Mouse (Mus musculus) frontal cortex, adult 2 months (tissue): ENCODE measurements at regions not wholly inside any gene's neighbourhood (a gene's known extent, or its start where the extent isn't known, plus 50 kb on each side); places are given as distances from the start of the nearest gene placed in this dataset.

Experiments used
- DNase-seq, 2 experiments: peaks; one replicate each; pipeline ENCODE4 v3.0.0; 2022; ENCODE audit warnings: low spot score in 1 of 2; ENCODE audit errors: extremely low spot score in 1 of 2

GRCm38 (mm10) chr10:24433737-24434367 lies 161.4 kb upstream of the Ccn2 start:
- DNase-seq = peak in 1 of 2 experiments; percentile 35

- DNase-seq = peak; percentile 26 to 54
Observed at GRCm38 (mm10) chr10:24437177-24437576, 158.1 kb upstream of the Ccn2 start.

- DNase-seq = no peak
Observed at GRCm38 (mm10) chr10:24444572-24444971, 150.7 kb upstream of the Ccn2 start.

DNA sequence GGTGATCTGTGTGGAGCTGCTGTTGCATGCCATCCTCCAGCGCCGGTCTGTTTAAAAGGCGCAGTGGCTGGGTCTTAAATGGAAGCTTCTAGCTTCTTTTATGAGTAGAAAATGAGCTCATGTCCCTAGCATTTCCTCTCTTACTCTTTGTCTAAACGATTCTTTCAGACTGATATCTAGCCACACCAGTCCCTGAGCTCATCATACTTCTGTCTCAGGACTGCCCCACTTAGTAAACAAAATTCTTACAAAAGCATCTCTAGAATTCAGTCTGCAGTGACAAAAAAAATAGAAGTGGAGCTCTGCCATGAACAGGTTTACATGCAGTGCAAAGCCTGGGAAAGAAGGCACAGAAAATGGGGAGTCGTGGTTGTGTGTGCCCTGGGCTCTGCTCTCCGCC lies 150.2 kb upstream of the Ccn2 start:
- DNase-seq = no peak

DNA sequence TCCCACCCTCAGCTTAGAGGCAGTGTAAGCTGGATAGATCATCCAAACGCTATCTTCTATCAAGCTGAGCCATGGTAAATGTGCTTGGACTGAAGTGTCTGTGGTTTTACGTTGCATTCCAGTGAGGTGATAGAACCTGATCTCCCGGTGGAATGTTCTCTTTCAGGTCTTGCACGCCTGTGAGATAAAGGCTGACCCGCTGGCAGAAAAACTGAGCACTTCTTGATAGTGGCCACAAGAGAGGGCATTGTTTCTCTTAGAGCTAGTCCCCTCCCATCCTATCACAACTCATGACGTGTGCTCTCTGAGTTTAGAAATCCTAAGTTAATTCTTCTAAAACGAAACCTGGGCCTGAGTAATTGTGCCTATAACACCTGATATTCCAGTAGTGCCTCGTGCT lies 149.1 kb upstream of the Ccn2 start:
- DNase-seq = no peak

DNA sequence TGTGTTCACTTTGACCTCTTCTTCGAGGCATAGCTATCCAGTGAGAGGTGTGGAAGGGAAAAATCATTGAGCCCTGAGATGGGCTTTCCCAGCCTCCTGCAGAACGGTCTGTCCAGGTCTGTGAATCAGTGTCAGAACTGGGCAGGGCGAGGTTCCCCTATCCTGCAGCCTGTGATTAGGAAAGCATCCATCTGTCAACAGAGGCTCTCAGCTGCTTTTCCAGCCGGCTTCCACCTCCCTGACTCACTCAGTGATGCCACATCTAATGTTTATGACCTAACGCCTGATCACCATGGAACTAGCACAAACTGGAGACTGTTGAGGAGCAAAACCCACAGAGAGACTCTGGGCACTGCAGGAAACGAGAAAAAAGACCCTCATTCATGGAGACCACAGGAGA lies 148.1 kb upstream of the Ccn2 start:
- DNase-seq = no peak

DNA sequence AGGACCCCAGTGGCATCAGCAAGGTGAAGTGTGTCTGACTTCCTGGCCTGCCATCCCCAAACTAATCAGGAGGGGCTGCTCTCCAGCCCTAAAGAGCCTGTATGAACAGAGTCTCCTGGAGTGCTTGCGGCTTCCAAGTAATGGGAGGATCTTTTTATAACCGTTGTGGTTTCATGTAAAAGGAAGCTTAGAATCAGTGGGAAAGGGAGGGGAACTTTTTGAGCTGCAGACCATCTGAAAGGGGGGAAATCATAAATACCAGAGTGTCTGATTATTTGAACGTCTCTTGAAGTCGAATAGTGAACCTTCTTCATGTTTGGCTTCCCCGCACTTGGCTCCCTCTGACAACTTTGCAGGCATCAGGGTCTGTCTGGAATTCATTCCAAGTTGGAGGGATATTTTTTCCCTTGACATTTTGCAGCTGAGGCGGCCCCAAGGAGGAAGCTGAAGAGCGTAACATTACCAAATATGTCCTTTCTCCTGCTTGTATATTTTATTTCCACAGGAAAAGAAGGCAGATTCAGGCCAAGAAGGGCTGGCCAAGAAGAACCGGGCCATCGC lies 147.2 kb upstream of the Ccn2 start:
- peak; percentile 8 to 25 for DNase-seq

DNA sequence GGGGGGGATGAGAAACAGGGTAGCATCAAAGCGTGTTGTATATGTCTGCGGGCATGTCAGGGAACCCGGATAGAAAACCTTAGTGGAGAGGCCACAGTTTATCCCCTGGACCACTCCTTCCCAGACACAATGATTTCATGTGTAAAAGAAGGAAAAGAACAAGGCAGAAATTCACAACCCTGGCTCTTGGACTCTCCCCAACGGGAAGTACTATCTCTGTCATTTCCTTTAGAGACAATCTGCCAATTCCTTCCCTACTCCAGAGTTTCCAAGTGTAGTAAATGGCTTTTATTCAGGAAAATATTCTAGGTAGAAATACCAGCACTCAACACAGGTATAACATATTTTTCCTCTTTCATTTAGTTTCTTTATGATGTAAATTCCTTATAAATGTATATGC lies 141.7 kb upstream of the Ccn2 start:
- DNase-seq = no peak

GRCm38 (mm10) chr10:24458667-24459066 lies 136.6 kb upstream of the Ccn2 start:
- no peak for DNase-seq

DNA sequence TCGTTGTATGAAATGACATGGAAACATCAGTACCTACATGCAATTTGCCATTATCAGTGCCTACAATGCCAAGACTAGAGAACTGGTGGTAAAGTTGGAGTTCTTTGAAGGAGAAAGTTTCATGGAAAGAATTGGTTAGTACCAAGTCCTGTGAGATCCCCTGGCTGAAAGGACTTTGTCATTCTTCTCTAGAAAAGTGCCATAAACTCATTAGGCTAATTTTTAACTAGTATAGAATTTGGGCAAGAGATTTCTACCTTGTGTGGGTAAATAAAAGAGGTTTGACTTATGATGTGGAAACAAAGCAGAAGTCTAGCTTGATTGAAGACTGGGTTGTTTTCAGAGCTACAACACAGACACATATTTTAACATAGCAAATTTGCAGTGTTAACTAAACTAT lies 131.4 kb upstream of the Ccn2 start:
- no peak for DNase-seq

- no peak for DNase-seq
Observed at GRCm38 (mm10) chr10:24464377-24464776, 130.9 kb upstream of the Ccn2 start.

DNA sequence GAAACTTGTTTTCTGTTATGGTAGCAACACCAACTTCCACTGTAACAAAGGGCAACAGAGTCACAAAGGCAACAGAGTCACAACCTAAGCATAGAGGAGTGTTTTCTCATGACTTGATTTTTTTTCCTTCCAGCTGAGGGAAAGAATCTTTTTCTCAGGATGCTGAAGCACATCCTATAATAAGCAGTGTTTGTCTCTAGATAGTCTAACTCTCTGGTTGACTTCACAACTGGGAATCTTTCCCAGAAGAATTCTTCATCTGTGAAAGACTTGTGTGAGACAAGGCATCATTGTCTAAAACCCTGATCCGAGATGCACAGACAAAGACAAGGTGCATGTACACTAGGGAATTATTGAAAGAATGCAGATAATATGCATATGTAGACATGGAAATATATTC lies 125.5 kb upstream of the Ccn2 start:
- DNase-seq = peak in 1 of 2 experiments; percentile 19

DNA sequence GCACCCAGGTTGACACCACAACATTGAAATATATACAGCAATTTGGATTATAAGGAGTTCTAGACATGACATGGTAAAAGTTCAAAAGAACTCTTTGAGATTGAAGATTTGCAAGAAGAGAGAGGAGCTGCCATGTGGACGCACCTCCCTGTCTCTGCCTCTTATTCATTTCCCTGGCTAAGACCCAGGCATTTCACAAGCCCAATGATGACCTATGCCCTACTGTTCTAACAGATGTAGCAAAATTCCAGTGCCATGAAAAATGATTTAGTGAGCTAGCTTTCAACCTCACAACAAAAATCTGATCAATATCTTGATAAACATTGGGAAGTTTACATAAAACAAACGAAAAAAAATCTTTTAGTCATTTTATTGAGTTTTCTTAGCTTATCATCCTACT lies 123.7 kb upstream of the Ccn2 start:
- no peak for DNase-seq

- no peak for DNase-seq
Observed at GRCm38 (mm10) chr10:24476288-24476687, 119.0 kb upstream of the Ccn2 start.

GRCm38 (mm10) chr10:24478535-24478934 lies 116.7 kb upstream of the Ccn2 start:
- DNase-seq = no peak

- peak; percentile 7 to 52 for DNase-seq
Observed at GRCm38 (mm10) chr10:24479148-24479547, 116.1 kb upstream of the Ccn2 start.

GRCm38 (mm10) chr10:24481926-24482612 lies 113.2 kb upstream of the Ccn2 start:
- DNase-seq = no peak

- no peak for DNase-seq
Observed at GRCm38 (mm10) chr10:24483053-24483452, 112.2 kb upstream of the Ccn2 start.

DNA sequence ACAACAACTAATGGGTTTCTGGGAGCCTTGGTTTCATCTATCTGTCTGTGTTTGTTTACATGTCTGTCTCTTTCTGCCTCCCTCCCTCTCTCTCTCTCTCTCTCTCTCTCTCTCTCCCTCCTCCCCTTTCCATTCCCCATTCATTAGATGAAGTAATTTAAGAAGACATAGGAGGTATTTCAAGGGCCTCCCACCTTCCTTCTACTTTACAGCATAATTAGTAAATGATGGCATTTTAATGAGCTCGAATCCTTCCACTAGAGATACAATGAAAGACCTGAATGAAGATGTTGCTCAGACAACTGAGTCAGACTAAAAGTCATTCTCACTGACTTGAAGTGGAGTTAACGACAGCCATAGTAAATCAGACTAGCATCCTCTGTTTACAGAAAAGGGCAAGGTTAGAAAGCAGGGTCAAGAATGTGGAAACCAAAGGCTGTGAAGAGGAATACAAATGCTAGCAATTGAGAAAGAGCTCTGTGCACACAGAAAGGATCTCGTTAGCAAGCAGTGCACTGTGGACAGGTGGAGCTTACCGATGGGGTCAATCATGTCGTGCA lies 111.1 kb upstream of the Ccn2 start:
- no peak for DNase-seq

DNA sequence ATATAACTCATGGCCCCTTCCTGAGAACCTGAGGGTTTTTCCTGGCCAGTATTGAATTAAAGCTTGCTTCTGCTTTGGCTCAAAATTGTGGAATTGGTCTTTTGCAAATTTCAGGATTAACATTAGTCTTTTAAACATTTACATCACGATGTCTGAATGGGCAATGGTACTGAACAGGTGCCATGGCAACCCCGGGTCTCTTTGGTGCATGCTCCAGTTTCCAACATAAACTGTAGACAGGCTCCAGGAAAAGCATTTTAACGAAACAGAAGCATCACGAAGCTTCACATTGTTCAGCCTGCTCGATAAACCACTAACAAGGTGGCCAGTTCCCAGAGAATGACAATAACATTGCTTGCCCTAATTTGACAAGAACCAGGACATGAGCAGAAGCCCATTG lies 109.8 kb upstream of the Ccn2 start:
- no peak for DNase-seq

GRCm38 (mm10) chr10:24486224-24486623 lies 109.0 kb upstream of the Ccn2 start:
- DNase-seq = no peak

DNA sequence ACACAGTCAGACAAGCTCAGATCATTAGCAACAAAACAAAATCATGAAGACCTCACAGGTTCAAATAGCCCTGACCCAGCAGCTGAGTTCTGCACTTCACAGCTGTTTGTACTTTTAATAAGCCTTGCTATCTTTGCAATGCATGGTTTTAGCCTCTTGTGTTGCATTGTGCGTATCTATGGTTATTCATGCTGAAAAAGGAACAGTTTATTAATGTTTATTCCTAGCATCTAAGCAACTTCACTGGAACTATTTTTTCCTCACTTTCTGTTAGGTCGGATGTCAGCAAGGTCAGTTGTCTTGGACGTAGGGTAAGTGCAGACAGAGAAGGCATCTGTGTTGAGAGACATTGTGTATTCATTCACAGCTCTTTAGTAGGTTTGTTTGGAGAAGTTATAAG lies 107.3 kb upstream of the Ccn2 start:
- DNase-seq = no peak
